Mouse (Mus musculus) embryonic facial prominence, embryonic 14.5 days (tissue): ENCODE results near the gene Krtap4-6. TPM values are rescaled to one million over a fixed set of nuclear protein-coding genes. Genes with fewer than 3 reads are reported as not detected.

ENCODE experiments used
- ATAC-seq: fragments of 200-750 bp; cut with Nextera tagmentation; 2 replicates; pipeline ENCODE4 v1.8.0; 2017; ENCODE audit warnings: low read depth, moderate number of reproducible peaks, moderate TSS enrichment
- DNase-seq: peaks from one replicate; pipeline ENCODE4 v3.0.0-alpha.2; 2015; ENCODE audit warnings: low spot score
- H3K27ac ChIP-seq: fragments of 300-500 bp; sonication (generic); replicated peaks from 2 replicates; pipeline ENCODE4 v1.5.1; 2014; ENCODE audit warnings: low read depth, mild to moderate bottlenecking, low read length, moderate library complexity
- H3K27me3 ChIP-seq: fragments of 300-500 bp; sonication (generic); replicated peaks from 2 replicates; pipeline ENCODE4 v1.6.1; 2014; ENCODE audit warnings: low read length; ENCODE audit not compliant: control insufficient read depth, insufficient read depth
- H3K36me3 ChIP-seq: fragments of 300-500 bp; sonication (generic); 2 replicates; pipeline ENCODE4 v1.6.1; 2014; ENCODE audit warnings: low read length, mixed read lengths; ENCODE audit not compliant: control insufficient read depth, insufficient read depth
- H3K4me1 ChIP-seq: fragments of 300-500 bp; sonication (generic); 2 replicates; pipeline ENCODE4 v1.6.1; 2014; ENCODE audit warnings: antibody characterized with exemption, low read length; ENCODE audit not compliant: control insufficient read depth, insufficient read depth
- H3K4me2 ChIP-seq: fragments of 300-500 bp; sonication (generic); 2 replicates; pipeline ENCODE4 v1.6.1; 2014; ENCODE audit warnings: low read depth, mild to moderate bottlenecking, low read length, moderate library complexity, mixed read lengths
- H3K4me3 ChIP-seq: fragments of 300-500 bp; sonication (generic); 2 replicates; pipeline ENCODE4 v1.5.1; 2014; ENCODE audit warnings: low read depth, mild to moderate bottlenecking, low read length
- H3K9ac ChIP-seq: fragments of 300-500 bp; sonication (generic); 2 replicates; pipeline ENCODE4 v1.6.1; 2014; ENCODE audit warnings: low read depth, mild to moderate bottlenecking, low read length, moderate library complexity, mixed read lengths
- H3K9me3 ChIP-seq: fragments of 300-500 bp; sonication (generic); 2 replicates; pipeline ENCODE4 v1.6.1; 2016; ENCODE audit warnings: low read length; ENCODE audit not compliant: control insufficient read depth
- WGBS: fragments of 180-500 bp; shearing (Covaris S2); extraction: QIAGEN DNeasy Blood & Tissue Kit; methylation state at CpG from one replicate; pipeline ENCODE4 v1.1.7; 2014; 5-methylcytosine and 5-hydroxymethylcytosine counted together
- polyA plus RNA-seq: library from polyadenylated mRNA; unstranded; fragments of >200 nt; fragmentation: Nextera tagmentation; extraction: Ambion mirVana; gene quantifications from 2 replicates; pipeline ENCODE4 v1.2.1, GENCODE M21; 2014

The Krtap4-6 gene
- polyA plus RNA-seq, 1 experiment from 2014 or later: not detected

- WGBS: 72% methylated on average over 2 of the region's 2 CpGs
- no peak for ATAC-seq
- Histone ChIP-seq H3K4me3 (no peak within 1 kb of the TSS), H3K4me1 (no peaks in the 10 kb centered on the region), H3K9me3 (no peaks in the 10 kb centered on the region), H3K27ac (no peak within 1 kb of the TSS), H3K9ac (no peak within 1 kb of the TSS), H3K36me3 (no peaks in the 10 kb centered on the region), H3K4me2 (no peak within 1 kb of the TSS), H3K27me3 (no peaks in the 10 kb centered on the region)
- DNase-seq: no peak
These were observed 45.4 kb downstream of the Krtap4-6 start, which contains the start of gene Gm11562 for GRCm38 (mm10) chr11:99620335-99620734. Gm11562 (minus strand) TSS chr11:99620435.

Other genes starting within 250 kb of the Krtap4-6 start
- gene Krt12, start 243.7 kb downstream of the Krtap4-6 start, polyA plus RNA-seq: 0.22 TPM in 1 of 2 replicates, not detected in the other
- 0.33 TPM in 1 of 2 replicates, not detected in the other for gene Krt20, start 227.8 kb downstream of the Krtap4-6 start, polyA plus RNA-seq
- gene Krt23, start 172.8 kb downstream of the Krtap4-6 start, polyA plus RNA-seq: 8.7 and 11.9 TPM in 2 replicates
- not detected in 2 replicates for gene Krt39, start 144.6 kb downstream of the Krtap4-6 start, polyA plus RNA-seq
- gene Krt40, start 122.8 kb downstream of the Krtap4-6 start, polyA plus RNA-seq: not detected in 2 replicates
- gene Krtap3-3, start 115.1 kb downstream of the Krtap4-6 start, polyA plus RNA-seq: 1.0 TPM in 1 of 2 replicates, not detected in the other
- not detected in 2 replicates for gene Krtap3-2, start 109.1 kb downstream of the Krtap4-6 start, polyA plus RNA-seq
- gene Gm11939, start 106.5 kb downstream of the Krtap4-6 start, polyA plus RNA-seq: not detected in 2 replicates
- gene Krtap3-1, start 99.3 kb downstream of the Krtap4-6 start, polyA plus RNA-seq: 0.51 TPM in 1 of 2 replicates, not detected in the other
- gene Krtap1-5, start 84.9 kb downstream of the Krtap4-6 start, polyA plus RNA-seq: not detected in 2 replicates
- not detected in 2 replicates for gene Krtap1-4, start 82.3 kb downstream of the Krtap4-6 start, polyA plus RNA-seq
- 0.26 TPM in 1 of 2 replicates, not detected in the other for gene Krtap1-3, start 74.6 kb downstream of the Krtap4-6 start, polyA plus RNA-seq
- gene Krtap9-3, start 67.9 kb downstream of the Krtap4-6 start, polyA plus RNA-seq: not detected in 2 replicates
- gene Gm11938, start 62.7 kb downstream of the Krtap4-6 start, polyA plus RNA-seq: not detected in 2 replicates
- gene Gm11937, start 55.8 kb downstream of the Krtap4-6 start, polyA plus RNA-seq: not detected in 2 replicates
- gene Krtap2-4, start 51.1 kb downstream of the Krtap4-6 start, polyA plus RNA-seq: 0.54 TPM in 1 of 2 replicates, not detected in the other
- gene Gm11562, start 45.5 kb downstream of the Krtap4-6 start, polyA plus RNA-seq: not detected in 2 replicates
- not detected in 2 replicates for gene Krtap4-1, start 37.7 kb downstream of the Krtap4-6 start, polyA plus RNA-seq
- gene Krtap4-2, start 30.9 kb downstream of the Krtap4-6 start, polyA plus RNA-seq: not detected in 2 replicates
- 0.29 TPM in 1 of 2 replicates, not detected in the other for gene Krtap4-7, start 21.9 kb downstream of the Krtap4-6 start, polyA plus RNA-seq
- gene Gm11555, start 15.7 kb downstream of the Krtap4-6 start, polyA plus RNA-seq: not detected in 2 replicates
- gene Gm11563, start 7.0 kb downstream of the Krtap4-6 start, polyA plus RNA-seq: 0.17 TPM in 1 of 2 replicates, not detected in the other
- not detected in 2 replicates for gene Gm14190, start 24.8 kb upstream of the Krtap4-6 start, polyA plus RNA-seq
- gene Gm14180, start 68.3 kb upstream of the Krtap4-6 start, polyA plus RNA-seq: not detected in 2 replicates
- not detected in 2 replicates for gene Gm11595, start 107.0 kb upstream of the Krtap4-6 start, polyA plus RNA-seq
- gene Krtap4-8, start 114.7 kb upstream of the Krtap4-6 start, polyA plus RNA-seq: not detected in 2 replicates
- not detected in 2 replicates for gene Krtap4-9, start 119.2 kb upstream of the Krtap4-6 start, polyA plus RNA-seq
- not detected in 2 replicates for gene Gm11596, start 127.5 kb upstream of the Krtap4-6 start, polyA plus RNA-seq
- gene Gm11569, start 133.0 kb upstream of the Krtap4-6 start, polyA plus RNA-seq: not detected in 2 replicates
- gene Gm11554, start 138.5 kb upstream of the Krtap4-6 start, polyA plus RNA-seq: not detected in 2 replicates
- gene Krtap4-13, start 143.9 kb upstream of the Krtap4-6 start, polyA plus RNA-seq: not detected in 2 replicates
- not detected in 2 replicates for gene Gm11564, start 149.7 kb upstream of the Krtap4-6 start, polyA plus RNA-seq
- gene 2300003K06Rik, start 172.1 kb upstream of the Krtap4-6 start, polyA plus RNA-seq: not detected in 2 replicates
- gene Krtap4-16, start 185.6 kb upstream of the Krtap4-6 start, polyA plus RNA-seq: not detected in 2 replicates
- not detected in 2 replicates for gene Gm11568, start 192.0 kb upstream of the Krtap4-6 start, polyA plus RNA-seq
- not detected in 2 replicates for gene Gm11559, start 198.5 kb upstream of the Krtap4-6 start, polyA plus RNA-seq
- gene Krtap9-1, start 207.4 kb upstream of the Krtap4-6 start, polyA plus RNA-seq: not detected in 2 replicates
- gene Gm11567, start 213.2 kb upstream of the Krtap4-6 start, polyA plus RNA-seq: not detected in 2 replicates
- gene Krtap31-1, start 242.0 kb upstream of the Krtap4-6 start, polyA plus RNA-seq: not detected in 2 replicates
- not detected in 2 replicates for gene Gm11565, start 248.8 kb upstream of the Krtap4-6 start, polyA plus RNA-seq